Mouse (Mus musculus) CD4-positive, CD25-positive, alpha-beta regulatory T cell (primary cell): Measurements from ENCODE around the gene Tespa1. TPM values are rescaled to one million over a fixed set of nuclear protein-coding genes. Genes with fewer than 3 reads are reported as not detected.

Experiments used
- polyA plus RNA-seq: library from polyadenylated mRNA; unstranded; fragments of 100-300 nt; shearing (Covaris generic); gene quantifications from one replicate; pipeline ENCODE4 v1.2.1, GENCODE M21; 2017

Gene Tespa1
- 218 TPM for polyA plus RNA-seq

GRCm38 (mm10) chr10:130322637-130323036 lies at the start of gene Tespa1:
TSS of gene Tespa1 (plus strand) at chr10:130322870.

GRCm38 (mm10) chr10:130280066-130280465 lies 42.6 kb upstream of the Tespa1 start, which contains the start of gene Neurod4:
TSS of gene Neurod4 (minus strand) at chr10:130280240.

GRCm38 (mm10) chr10:130394232-130394631 lies 71.6 kb downstream of the Tespa1 start, which contains the start of gene Vmn2r84:
TSS of gene Vmn2r84 (minus strand) at chr10:130394332.

Other genes with a start within 250 kb of the Tespa1 start
- gene Olfr823, start 207.5 kb upstream of the Tespa1 start, polyA plus RNA-seq, result not detected
- 0.19 TPM for gene Olfr824, start 192.9 kb upstream of the Tespa1 start, polyA plus RNA-seq
- 0.06 TPM for gene Olfr825, start 156.1 kb upstream of the Tespa1 start, polyA plus RNA-seq
- 0.10 TPM for gene Olfr826, start 138.7 kb upstream of the Tespa1 start, polyA plus RNA-seq
- gene Olfr827, start 108.5 kb upstream of the Tespa1 start, polyA plus RNA-seq, result not detected
- not detected for gene Neurod4, start 42.6 kb upstream of the Tespa1 start, polyA plus RNA-seq
- gene Vmn2r84, start 71.5 kb downstream of the Tespa1 start, polyA plus RNA-seq, result 1.1 TPM
- not detected for gene Vmn2r85, start 106.8 kb downstream of the Tespa1 start, polyA plus RNA-seq
- 0.02 TPM for gene Vmn2r86, start 133.2 kb downstream of the Tespa1 start, polyA plus RNA-seq
- not detected for gene Vmn2r87, start 174.5 kb downstream of the Tespa1 start, polyA plus RNA-seq